Mouse (Mus musculus): ENCODE measurements around the gene Aqp3.
"Not testable (repeated sequence)": the region's sequence is repeated elsewhere in the genome, so short reads cannot be mapped to it uniquely, and the experiment has no call there.

The Aqp3 gene

GRCm38 (mm10) chr4:41102901-41103300 is 4.9 kb upstream of the Aqp3 start:
- no peak for DNase-seq (ENCODE audit: low spot score)

- DNase-seq (ENCODE audit: low spot score), result no peak
Measured at GRCm38 (mm10) chr4:41100986-41101385, 3.0 kb upstream of the Aqp3 start.

- no peak for DNase-seq (ENCODE audit: low spot score)
Measured at GRCm38 (mm10) chr4:41098577-41098951, 581 bp upstream of the Aqp3 start.

GRCm38 (mm10) chr4:41097381-41097780 is 602 bp downstream of the Aqp3 start:
- no peak for DNase-seq (ENCODE audit: low spot score)

- DNase-seq (ENCODE audit: low spot score), result no peak
Measured at GRCm38 (mm10) chr4:41096794-41097193, 1.2 kb downstream of the Aqp3 start.

GRCm38 (mm10) chr4:41096169-41096568 is 1.8 kb downstream of the Aqp3 start:
- DNase-seq (ENCODE audit: low spot score), result no peak

GRCm38 (mm10) chr4:41094361-41094760 is 3.6 kb downstream of the Aqp3 start:
- no peak for DNase-seq (ENCODE audit: low spot score)

GRCm38 (mm10) chr4:41092958-41093357 is 5.0 kb downstream of the Aqp3 start:
- no peak for DNase-seq (ENCODE audit: low spot score)

- DNase-seq (ENCODE audit: low spot score), result no peak
Measured at GRCm38 (mm10) chr4:41091391-41091790, 6.6 kb downstream of the Aqp3 start.

GRCm38 (mm10) chr4:41089705-41090104 is 8.3 kb downstream of the Aqp3 start:
- DNase-seq (ENCODE audit: low spot score), result no peak

- no peak for DNase-seq (ENCODE audit: low spot score)
Measured at GRCm38 (mm10) chr4:41089189-41089588, 8.8 kb downstream of the Aqp3 start.

GRCm38 (mm10) chr4:41087459-41088298 is 10.3 kb downstream of the Aqp3 start:
- no peak for DNase-seq (ENCODE audit: low spot score)

GRCm38 (mm10) chr4:41086947-41087346 is 11.0 kb downstream of the Aqp3 start:
- DNase-seq (ENCODE audit: low spot score), result no peak

- DNase-seq (ENCODE audit: low spot score), result no peak
Measured at GRCm38 (mm10) chr4:41084819-41085218, 13.2 kb downstream of the Aqp3 start.

- not testable (repeated sequence) for DNase-seq (ENCODE audit: low spot score)
Measured at GRCm38 (mm10) chr4:41082803-41083202, 15.2 kb downstream of the Aqp3 start.

- no peak for DNase-seq (ENCODE audit: low spot score)
Measured at GRCm38 (mm10) chr4:41081733-41082132, 16.2 kb downstream of the Aqp3 start.

GRCm38 (mm10) chr4:41078726-41079125 is 19.3 kb downstream of the Aqp3 start:
- no peak for DNase-seq (ENCODE audit: low spot score)

GRCm38 (mm10) chr4:41074461-41074860 is 23.5 kb downstream of the Aqp3 start:
- no peak for DNase-seq (ENCODE audit: low spot score)

GRCm38 (mm10) chr4:41073008-41073817 is 24.8 kb downstream of the Aqp3 start:
- DNase-seq (ENCODE audit: low spot score), result no peak

GRCm38 (mm10) chr4:41071500-41072429 is 26.2 kb downstream of the Aqp3 start:
- DNase-seq (ENCODE audit: low spot score), result no peak

GRCm38 (mm10) chr4:41065196-41065595 is 32.8 kb downstream of the Aqp3 start:
- no peak for DNase-seq (ENCODE audit: low spot score)
